25 mouse cellular contexts compared by ENCODE assay signal in genomic region chr6:52594752-52595151, GRCm38 (mm10). TPM values are rescaled to one million over a fixed set of nuclear protein-coding genes. Genes with fewer than 3 reads are reported as not detected.
A peak's percentile ranks its signal among the peaks of the same experiment; 100 is the strongest.
DNase-seq lines count a peak whose midpoint lies in the region; ATAC-seq and TF ChIP-seq lines count a peak whose summit lies in the region.
"Had no signal": no experiment of that assay in that cellular context is flagged by ENCODE, and none has a peak within 500 bp of the region (broad histone marks: within the 10 kb centered on the region; RNA-seq: fewer than 3 reads in every experiment).

No protein-coding gene starts in this region.

- DNase-seq in forebrain, embryonic 14.5 days (ENCODE audit: low spot score): peak; percentile 73
- peak; percentile 60 for DNase-seq in NIH3T3 (ENCODE audit: low read depth)
- DNase-seq in heart, postnatal 4 days: no peak
- DNase-seq in natural killer cell, adult 2 months (ENCODE audit: low spot score in 2 of 2): no peak
- DNase-seq in urinary bladder, postnatal 36 days (ENCODE audit: low spot score in 2 of 2): no peak
- DNase-seq: adrenal gland, adult 8-10 months; adrenal gland, postnatal 36 days; B cell, adult 2 months; cerebellum, adult 11 months; cerebellum, adult 8-10 months; cerebellum, postnatal 14 days; embryo, embryonic 11 days; gastrocnemius, postnatal 10 days; heart, adult 18-20 months; heart, postnatal 10 days had no signal

- no peak for TF ChIP-seq CTCF in C2C12 (IDR thresholded peaks at IDR 0.05; ENCODE audit: control insufficient read depth, insufficient read depth, insufficient read length)

- no peak overlapping the region for H3K4me2 ChIP-seq in forebrain, embryonic 14.5 days (ENCODE audit: low read length)
- no peak overlapping the region for H3K4me2 ChIP-seq in forebrain, embryonic 12.5 days
- H3K4me2 ChIP-seq: embryonic facial prominence, embryonic 15.5 days had no signal

- no peak for ATAC-seq in forebrain, embryonic 14.5 days
- no peak for ATAC-seq in forebrain, embryonic 12.5 days (ENCODE audit: low FRiP score)
- ATAC-seq: forebrain, embryonic 16.5 days; hindbrain, embryonic 16.5 days; inflammation-experienced regulatory T-cells, adult 6 months; intestine, postnatal 0 days had no signal

- H3K9ac ChIP-seq in forebrain, embryonic 14.5 days (ENCODE audit: low read length): no peak overlapping the region
- H3K9ac ChIP-seq in forebrain, embryonic 12.5 days: no peak overlapping the region
- H3K9ac ChIP-seq: embryonic facial prominence, embryonic 15.5 days had no signal

- H3K4me3 ChIP-seq in forebrain, embryonic 14.5 days (ENCODE audit: low read depth, low read length): no peak overlapping the region
- no peak overlapping the region for H3K4me3 ChIP-seq in forebrain, embryonic 12.5 days (replicated peaks)
- no peak overlapping the region for H3K4me3 ChIP-seq in C2C12 (ENCODE audit: insufficient read depth, poor library complexity, severe bottlenecking)
- H3K4me3 ChIP-seq: embryonic facial prominence, embryonic 15.5 days; erythroblast, embryonic 14.5 days; forebrain, embryonic 10.5 days; heart, embryonic 10.5 days had no signal

- no peaks in the 10 kb centered on the region for H3K79me2 ChIP-seq in C2C12 (ENCODE audit: control insufficient read depth, insufficient read depth)

- no peak overlapping the region for H3ac ChIP-seq in C2C12 (ENCODE audit: control insufficient read depth, insufficient read length, low read depth)

- H3K4me1 ChIP-seq in forebrain, embryonic 14.5 days (ENCODE audit: control insufficient read depth, insufficient read depth, low read length): peaks cover 3% of the 10 kb centered on the region; the same call in 1 of the 2 replicates
- no peaks in the 10 kb centered on the region for H3K4me1 ChIP-seq in forebrain, embryonic 12.5 days
- H3K4me1 ChIP-seq: embryonic facial prominence, embryonic 15.5 days; heart, embryonic 10.5 days had no signal

- H3K36me3 ChIP-seq in forebrain, embryonic 14.5 days (ENCODE audit: control insufficient read depth, insufficient read depth, low read length): no peaks in the 10 kb centered on the region
- H3K36me3 ChIP-seq in forebrain, embryonic 12.5 days (replicated peaks): no peaks in the 10 kb centered on the region
- no peaks in the 10 kb centered on the region for H3K36me3 ChIP-seq in C2C12 (ENCODE audit: control insufficient read depth, insufficient read depth)
- H3K36me3 ChIP-seq: embryonic facial prominence, embryonic 15.5 days; forebrain, embryonic 10.5 days; heart, embryonic 10.5 days had no signal

- no peaks in the 10 kb centered on the region for H3K79me3 ChIP-seq in C2C12 (ENCODE audit: low read depth)

- H3K9me3 ChIP-seq in forebrain, embryonic 14.5 days (replicated peaks; ENCODE audit: control insufficient read depth, low read length): no peaks in the 10 kb centered on the region
- H3K9me3 ChIP-seq in forebrain, embryonic 12.5 days: no peaks in the 10 kb centered on the region
- H3K9me3 ChIP-seq: embryonic facial prominence, embryonic 15.5 days; forebrain, embryonic 10.5 days; heart, embryonic 10.5 days had no signal

- no peaks in the 10 kb centered on the region for H3K27me3 ChIP-seq in forebrain, embryonic 14.5 days (replicated peaks; ENCODE audit: control insufficient read depth, insufficient read depth, low read length)
- H3K27me3 ChIP-seq in forebrain, embryonic 12.5 days: no peaks in the 10 kb centered on the region
- no peaks in the 10 kb centered on the region for H3K27me3 ChIP-seq in C2C12 (ENCODE audit: control insufficient read depth, insufficient read depth, insufficient read length)
- H3K27me3 ChIP-seq: embryonic facial prominence, embryonic 15.5 days had no signal

- H3K27ac ChIP-seq in forebrain, embryonic 14.5 days (ENCODE audit: low read depth, low read length): no peak overlapping the region
- H3K27ac ChIP-seq in forebrain, embryonic 12.5 days: no peak overlapping the region
- H3K27ac ChIP-seq: embryonic facial prominence, embryonic 15.5 days; forebrain, embryonic 10.5 days; heart, embryonic 10.5 days had no signal

- 59% methylated on average over 1 of the region's 1 CpGs for WGBS in forebrain, embryonic 14.5 days
- WGBS in forebrain, embryonic 12.5 days: 84% methylated on average over 1 of the region's 1 CpGs

TF ChIP-seq in C2C12, 6 proteins besides CTCF, POLR2A, EP300 and RAD21:
- no peak for TF ChIP-seq FOSL1 (IDR thresholded peaks at IDR 0.05; ENCODE audit: insufficient read depth, low read length, poor library complexity, severe bottlenecking)
- TF ChIP-seq USF1 (IDR thresholded peaks at IDR 0.05; ENCODE audit: low read depth): peak; percentile 75
- no peak for TF ChIP-seq MYOG (IDR thresholded peaks at IDR 0.05; ENCODE audit: control insufficient read depth, extremely low read depth, insufficient read length)
- no peak for TF ChIP-seq CEBPB (IDR thresholded peaks at IDR 0.05; ENCODE audit: low read depth)

RNA-seq across cellular contexts. Expression of gene Hibadh, which starts 45.4 kb away (rescaled TPM):
- polyA plus RNA-seq in forebrain, embryonic 14.5 days (2014; fragmentation: Nextera tagmentation; extraction: Ambion mirVana): 41.1 and 45.3 TPM in 2 replicates
- polyA plus RNA-seq in forebrain, embryonic 12.5 days (2016; fragmentation: Nextera tagmentation; extraction: Ambion mirVana): 58.6 and 58.7 TPM in 2 replicates
- polyA plus RNA-seq in C2C12 (2012; fragmentation: generic; extraction: Trizol): 26.6 TPM
- total RNA-seq in heart, postnatal 4 days (2021): 100 to 1,000 TPM; 126 to 131 TPM

Comparison
In these comparisons a context has a peak if more than half of its experiments do, and no peak if none do; other contexts are left out.
1. DNase-seq: peak in forebrain, embryonic 14.5 days (single experiment) and NIH3T3 (single experiment); none in heart, postnatal 4 days (single experiment), natural killer cell, adult 2 months (0 of 2) and urinary bladder, postnatal 36 days (0 of 2).